Mouse (Mus musculus): Measurements from ENCODE around the gene Sdccag8.

The Sdccag8 gene

DNA sequence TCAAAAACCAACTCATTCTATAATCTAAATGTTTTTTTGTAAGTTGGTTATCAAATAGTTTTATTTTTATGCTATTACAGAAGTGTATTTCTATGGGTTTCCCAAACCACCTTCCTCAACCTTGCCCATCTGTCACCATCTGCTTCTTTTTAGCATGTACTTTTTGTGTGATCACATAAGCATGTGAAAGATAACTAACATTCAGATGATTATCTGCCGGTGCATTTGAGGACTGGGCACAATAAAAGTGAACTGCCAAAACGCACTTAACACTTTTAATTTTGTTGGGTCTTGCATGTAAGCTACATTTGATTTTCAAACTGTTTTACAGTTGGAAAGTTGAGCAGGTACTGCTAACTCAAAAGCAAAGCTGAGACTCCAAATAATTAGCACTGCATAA lies 240.4 kb downstream of the Sdccag8 start:
- no peak for DNase-seq (ENCODE audit: low spot score)

GRCm38 (mm10) chr1:177061761-177062160 lies 247.3 kb downstream of the Sdccag8 start:
- DNase-seq (ENCODE audit: low spot score): no peak

- no peak for DNase-seq (ENCODE audit: low spot score)
Observed at GRCm38 (mm10) chr1:177065732-177066131, 251.3 kb downstream of the Sdccag8 start.

DNA sequence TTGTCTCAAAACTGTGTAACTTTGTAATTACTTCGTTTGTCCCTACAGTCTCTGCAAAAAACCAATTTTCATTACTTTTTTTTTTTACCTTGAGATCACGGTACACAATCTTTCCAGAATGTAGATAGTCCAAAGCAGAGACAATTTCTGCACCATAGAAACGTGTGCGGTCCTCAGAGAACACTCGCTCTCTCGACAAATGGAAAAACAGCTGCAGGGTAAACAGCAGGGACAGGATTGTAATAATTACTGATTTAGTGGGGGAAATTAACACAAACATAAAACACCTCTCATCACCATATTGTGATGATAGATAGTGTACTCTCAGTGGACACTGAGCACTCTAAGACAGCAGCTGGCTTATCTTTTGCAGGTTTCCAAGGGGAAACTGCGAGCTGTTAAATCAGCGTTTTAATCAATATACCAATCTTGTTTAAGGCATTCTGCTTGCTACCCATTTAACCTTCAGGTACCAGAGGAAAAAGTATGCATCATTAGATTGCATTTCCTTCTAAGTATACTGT lies 252.7 kb downstream of the Sdccag8 start:
- no peak for DNase-seq (ENCODE audit: low spot score)

GRCm38 (mm10) chr1:177069161-177069560 lies 254.7 kb downstream of the Sdccag8 start:
- DNase-seq (ENCODE audit: low spot score): no peak

All from layer of hippocampus, adult 11-12 months (tissue).